Mouse (Mus musculus) small intestine, adult 2 months (tissue): ENCODE measurements around the gene Homer2.

ENCODE experiments used
- CTCF ChIP-seq: fragments of 200-500 bp; IDR thresholded peaks from 2 replicates; pipeline ENCODE4 v1.5.1; 2012; ENCODE audit warnings: low read depth, mild to moderate bottlenecking, control low read depth, inconsistent platforms, low read length, moderate library complexity, mixed read lengths; ENCODE audit not compliant: insufficient replicate concordance, insufficient read length; ENCODE audit errors: extremely low read depth
- POLR2A ChIP-seq: fragments of 200-500 bp; IDR thresholded peaks from 2 replicates; pipeline ENCODE4 v1.6.1; 2012; ENCODE audit warnings: low read depth, mild to moderate bottlenecking, control low read depth, inconsistent platforms, low read length, moderate library complexity

GRCm38 (mm10) chr7:81566892-81567291, 140.4 kb downstream of the Homer2 start, which contains the start of gene Fsd2:
- TF ChIP-seq CTCF (no peak), POLR2A (no peak)
